Mouse (Mus musculus) stomach, postnatal 0 days (tissue): ENCODE data around the gene Rabgap1l.

ENCODE experiments used
- CTCF ChIP-seq: IDR thresholded peaks from 2 replicates; pipeline ENCODE4 v1.5.1; 2016; ENCODE audit warnings: antibody characterized with exemption, low read depth, mild to moderate bottlenecking, moderate library complexity
- EP300 ChIP-seq: optimal IDR thresholded peaks from 2 replicates; pipeline ENCODE3; 2016; ENCODE audit warnings: antibody characterized with exemption

DNA sequence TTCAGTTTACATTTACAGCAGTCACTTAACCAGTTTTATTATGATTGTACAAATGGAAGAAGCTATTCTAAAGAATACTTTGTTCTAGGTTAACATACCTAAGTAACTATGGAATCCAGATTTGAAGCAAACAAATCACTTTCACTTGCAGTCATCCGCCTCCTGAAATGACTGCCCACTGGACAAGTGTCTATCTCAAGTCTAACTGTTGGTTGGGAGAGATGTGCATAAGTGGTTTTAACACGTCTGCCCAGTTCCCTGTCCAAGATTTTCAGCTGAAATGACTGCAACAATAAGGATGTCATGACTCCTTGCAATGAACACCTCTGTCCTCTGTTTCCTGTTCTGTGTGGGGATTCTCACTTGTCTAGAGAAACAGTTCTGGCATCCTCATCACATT, 27.4 kb downstream of the Rabgap1l start:
- no peak for TF ChIP-seq EP300
- TF ChIP-seq CTCF = no peak
